Mouse (Mus musculus) limb, embryonic 14.5 days (tissue): ENCODE measurements around the gene Oxt. TPM values are rescaled to one million over a fixed set of nuclear protein-coding genes. Genes with fewer than 3 reads are reported as not detected.

Experiments
- ATAC-seq: fragments of 200-750 bp; cut with Nextera tagmentation; 2 replicates; pipeline ENCODE4 v1.8.0; 2017; ENCODE audit warnings: low read depth, moderate number of reproducible peaks, moderate TSS enrichment; ENCODE audit not compliant: low FRiP score
- DNase-seq: peaks from one replicate; pipeline ENCODE4 v3.0.0-alpha.2; 2015; ENCODE audit warnings: low spot score
- H3K27ac ChIP-seq: fragments of 300-500 bp; sonication (generic); replicated peaks from 2 replicates; pipeline ENCODE4 v1.5.1; 2014; ENCODE audit warnings: low read depth, mild to moderate bottlenecking, low read length, moderate library complexity, mixed read lengths
- H3K27me3 ChIP-seq: fragments of 300-500 bp; sonication (generic); 2 replicates; pipeline ENCODE4 v1.6.1; 2014; ENCODE audit warnings: low read length, mixed read lengths; ENCODE audit not compliant: control insufficient read depth, insufficient read depth
- H3K36me3 ChIP-seq: fragments of 300-500 bp; sonication (generic); 2 replicates; pipeline ENCODE4 v1.6.1; 2014; ENCODE audit warnings: mild to moderate bottlenecking, low read length, moderate library complexity, mixed read lengths; ENCODE audit not compliant: control insufficient read depth, insufficient read depth
- H3K4me1 ChIP-seq: fragments of 300-500 bp; sonication (generic); 2 replicates; pipeline ENCODE4 v1.6.1; 2014; ENCODE audit warnings: antibody characterized with exemption, low read length, mixed read lengths; ENCODE audit not compliant: control insufficient read depth, insufficient read depth
- H3K4me2 ChIP-seq: fragments of 300-500 bp; sonication (generic); replicated peaks from 2 replicates; pipeline ENCODE4 v1.6.1; 2014; ENCODE audit warnings: low read depth, mild to moderate bottlenecking, low read length, moderate library complexity; ENCODE audit not compliant: severe bottlenecking
- H3K4me3 ChIP-seq: fragments of 300-500 bp; sonication (generic); replicated peaks from 2 replicates; pipeline ENCODE4 v1.5.1; 2014; ENCODE audit warnings: low read length
- H3K9ac ChIP-seq: fragments of 300-500 bp; sonication (generic); 2 replicates; pipeline ENCODE4 v1.6.1; 2014; ENCODE audit warnings: mild to moderate bottlenecking, low read depth, low read length, moderate library complexity; ENCODE audit not compliant: severe bottlenecking
- H3K9me3 ChIP-seq: fragments of 300-500 bp; sonication (generic); 2 replicates; pipeline ENCODE4 v1.6.1; 2016; ENCODE audit warnings: low read length; ENCODE audit not compliant: control insufficient read depth
- POLR2A ChIP-seq: fragments of 200-500 bp; IDR thresholded peaks from 2 replicates; pipeline ENCODE4 v1.8.0; 2012; ENCODE audit warnings: inconsistent platforms, mild to moderate bottlenecking, moderate library complexity, borderline replicate concordance; ENCODE audit not compliant: insufficient read depth, insufficient read length; ENCODE audit errors: extremely low read depth
- WGBS: fragments of 180-500 bp; shearing (Covaris S2); extraction: QIAGEN DNeasy Blood & Tissue Kit; methylation state at CpG from one replicate; pipeline ENCODE4 v1.1.7; 2014; 5-methylcytosine and 5-hydroxymethylcytosine counted together
- polyA plus RNA-seq, 2 experiments: library from polyadenylated mRNA; depleted of rRNA in 1 of 2; stranded (reverse) in 1 of 2; unstranded in 1 of 2; fragments of >200 nt; fragmentation: Nextera tagmentation in 1 of 2; extraction: Ambion mirVana in 1 of 2; gene quantifications; 2 replicates each; pipeline versions ENCODE4 v1.2.1 to v1.2.3; 2012 to 2014

The Oxt gene
- polyA plus RNA-seq, 2 experiments, result 0.19 TPM; not detected in 1

DNA sequence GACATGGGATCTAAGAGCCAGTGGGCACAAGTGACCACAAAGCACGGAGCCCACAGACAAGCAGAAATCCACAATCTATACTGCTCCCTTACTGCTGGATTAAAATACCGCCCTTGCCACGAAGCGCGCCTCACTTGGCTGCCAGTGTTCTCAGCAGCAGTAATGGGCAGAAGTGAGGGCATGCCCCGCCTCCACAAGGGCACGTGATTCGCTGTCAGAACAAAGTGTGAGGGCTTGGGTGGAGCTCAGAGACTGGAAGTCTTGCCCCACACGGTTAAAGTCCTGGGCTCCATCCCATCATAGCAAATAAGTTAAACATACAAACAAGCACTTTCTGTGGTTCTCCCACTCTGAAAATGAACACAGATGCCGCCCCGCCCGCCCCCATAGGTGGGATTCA is 1.7 kb downstream of the Oxt start:
- TF ChIP-seq POLR2A, result no peak
- no peak overlapping the region for H3K9ac ChIP-seq
- H3K36me3 ChIP-seq, result no peaks in the 10 kb centered on the region
- ATAC-seq (no peak), DNase-seq (no peak)
- no peaks in the 10 kb centered on the region for H3K9me3 ChIP-seq
- H3K4me2 ChIP-seq, result peak overlapping the region; percentile 19; the same call in 1 of the 2 replicates
- H3K27me3 ChIP-seq, result peaks cover 76% of the 10 kb centered on the region
- WGBS, result 6% methylated on average over 12 of the region's 12 CpGs
- no peak overlapping the region for H3K27ac ChIP-seq
- H3K4me3 ChIP-seq, result 0 out of 2 replicates have a peak overlapping the region, but pooled peaks have one; percentile 1
- H3K4me1 ChIP-seq, result peaks cover 6% of the 10 kb centered on the region; the same call in 1 of the 2 replicates

DNA sequence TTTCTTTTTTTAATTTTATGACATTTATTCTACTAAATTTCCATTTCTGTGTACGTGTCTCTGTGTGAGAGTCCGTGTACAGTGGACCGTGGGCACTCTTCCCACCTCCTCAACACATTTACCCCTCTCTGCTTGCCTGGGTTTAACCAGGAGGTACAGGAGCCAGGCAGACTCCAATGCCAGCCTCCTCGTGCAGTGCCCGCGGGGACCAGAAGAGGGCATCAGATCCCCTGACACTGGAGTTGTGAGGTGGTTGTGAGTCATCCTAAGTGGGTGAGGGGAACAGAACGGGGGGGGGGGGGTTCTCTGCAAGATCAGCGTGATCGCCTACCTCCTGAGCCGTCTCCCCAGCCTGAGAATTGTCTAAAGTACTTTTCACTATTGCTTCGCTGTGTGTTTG is 2.2 kb downstream of the Oxt start:
- Histone ChIP-seq H3K27ac (no peak overlapping the region), H3K4me1 (peaks cover 6% of the 10 kb centered on the region; the same call in 1 of the 2 replicates), H3K9me3 (no peaks in the 10 kb centered on the region), H3K4me2 (no peak overlapping the region), H3K27me3 (peaks cover 79% of the 10 kb centered on the region), H3K36me3 (no peaks in the 10 kb centered on the region), H3K4me3 (no peak overlapping the region), H3K9ac (no peak overlapping the region)
- TF ChIP-seq POLR2A, result no peak
- no peak for DNase-seq
- no peak for ATAC-seq
- 10% methylated on average over 11 of the region's 11 CpGs for WGBS

DNA sequence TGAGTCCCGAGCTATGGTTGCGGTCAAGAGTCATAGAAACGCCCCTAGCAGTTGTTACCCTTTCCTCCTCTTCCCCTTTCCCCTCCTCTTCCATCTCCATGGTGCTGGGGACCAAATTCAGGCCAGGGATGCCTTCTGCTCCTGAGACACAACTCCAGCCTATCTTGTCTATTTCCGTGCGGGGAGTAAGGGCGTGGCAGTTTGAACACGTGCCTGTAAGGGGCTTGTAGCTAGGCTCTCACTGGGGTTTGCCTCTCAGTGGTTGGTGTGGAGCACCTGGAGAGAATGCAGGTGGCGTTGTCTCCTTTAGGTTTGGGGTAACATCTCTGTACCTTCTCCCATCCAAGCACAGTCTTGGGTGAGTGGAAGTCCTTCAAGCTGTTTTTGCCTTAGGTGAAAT is 3.8 kb downstream of the Oxt start:
- DNase-seq (no peak), ATAC-seq (no peak)
- Histone ChIP-seq H3K27ac (no peak overlapping the region), H3K36me3 (no peaks in the 10 kb centered on the region), H3K9ac (no peak overlapping the region), H3K27me3 (peaks cover 77% of the 10 kb centered on the region), H3K4me3 (peak overlapping the region; percentile 37), H3K9me3 (no peaks in the 10 kb centered on the region), H3K4me1 (peaks cover 6% of the 10 kb centered on the region; the same call in 1 of the 2 replicates), H3K4me2 (no peak overlapping the region)
- WGBS, result 7% methylated on average over 8 of the region's 8 CpGs
- TF ChIP-seq POLR2A, result no peak

DNA sequence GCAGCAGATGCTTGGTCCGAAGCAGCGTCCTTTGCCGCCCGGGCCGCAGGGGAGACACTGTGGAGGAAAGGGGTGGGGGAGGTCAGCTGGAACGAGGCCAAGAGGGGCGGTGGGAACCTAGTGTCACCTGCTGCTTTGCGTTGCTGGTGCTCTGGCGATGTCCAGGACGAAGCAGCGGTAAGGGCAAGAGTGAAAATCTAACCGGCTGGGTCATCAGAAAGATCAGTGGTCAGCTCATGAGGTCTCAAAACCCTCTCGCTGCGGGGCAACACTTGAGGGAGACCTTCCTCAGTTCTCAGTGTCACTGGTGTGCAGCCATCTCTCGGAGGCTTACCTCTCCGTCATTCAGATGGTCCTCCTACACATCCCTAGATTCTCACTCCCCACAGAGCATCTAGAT is 5.2 kb downstream of the Oxt start:
- no peak for TF ChIP-seq POLR2A
- H3K36me3 ChIP-seq, result no peaks in the 10 kb centered on the region
- 4% methylated on average over 16 of the region's 16 CpGs for WGBS
- H3K9me3 ChIP-seq, result no peaks in the 10 kb centered on the region
- peaks cover 6% of the 10 kb centered on the region; the same call in 1 of the 2 replicates for H3K4me1 ChIP-seq
- peak overlapping the region; percentile 57 for H3K4me2 ChIP-seq
- peaks cover 67% of the 10 kb centered on the region for H3K27me3 ChIP-seq
- DNase-seq (no peak), ATAC-seq (no peak)
- peak overlapping the region; percentile 40; the same call in 1 of the 2 replicates for H3K9ac ChIP-seq
- H3K4me3 ChIP-seq, result peak overlapping the region; percentile 37
- H3K27ac ChIP-seq, result no peak overlapping the region

DNA sequence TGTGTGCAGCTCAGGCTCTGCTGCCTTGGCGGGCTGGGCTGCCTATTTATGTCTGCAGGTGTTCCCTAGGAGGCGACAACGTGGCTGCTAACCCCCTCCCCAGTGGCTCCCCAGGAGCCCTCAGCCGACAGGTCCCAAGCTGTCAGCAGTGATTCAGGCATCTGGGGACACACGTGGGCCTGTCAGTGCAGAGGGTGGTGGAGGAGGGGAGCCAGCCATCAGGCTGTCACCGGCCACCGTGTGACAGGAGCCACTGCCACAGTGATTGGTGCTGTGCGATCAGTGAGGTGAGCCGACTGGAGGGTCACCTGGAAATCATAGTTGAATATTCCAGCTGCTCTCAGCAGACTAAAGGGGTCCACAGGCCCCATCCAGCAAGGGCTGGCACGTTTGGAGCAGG is 6.6 kb downstream of the Oxt start, which contains the start of gene Avp:
Gene Avp (minus strand): TSS at position 3 of the 400 bp plus-strand sequence.
- DNase-seq (no peak), ATAC-seq (no peak)
- 34% methylated on average over 10 of the region's 10 CpGs for WGBS
- Histone ChIP-seq H3K9me3 (no peaks in the 10 kb centered on the region), H3K36me3 (no peaks in the 10 kb centered on the region), H3K4me1 (peaks cover 6% of the 10 kb centered on the region; the same call in 1 of the 2 replicates), H3K4me3 (no peak within 1 kb of the TSS), H3K9ac (no peak within 1 kb of the TSS), H3K27ac (no peak within 1 kb of the TSS), H3K27me3 (peaks cover 54% of the 10 kb centered on the region), H3K4me2 (0 out of 2 replicates have a peak within 1 kb of the TSS, but pooled peaks have one; percentile 57)
- TF ChIP-seq POLR2A, result no peak

DNA sequence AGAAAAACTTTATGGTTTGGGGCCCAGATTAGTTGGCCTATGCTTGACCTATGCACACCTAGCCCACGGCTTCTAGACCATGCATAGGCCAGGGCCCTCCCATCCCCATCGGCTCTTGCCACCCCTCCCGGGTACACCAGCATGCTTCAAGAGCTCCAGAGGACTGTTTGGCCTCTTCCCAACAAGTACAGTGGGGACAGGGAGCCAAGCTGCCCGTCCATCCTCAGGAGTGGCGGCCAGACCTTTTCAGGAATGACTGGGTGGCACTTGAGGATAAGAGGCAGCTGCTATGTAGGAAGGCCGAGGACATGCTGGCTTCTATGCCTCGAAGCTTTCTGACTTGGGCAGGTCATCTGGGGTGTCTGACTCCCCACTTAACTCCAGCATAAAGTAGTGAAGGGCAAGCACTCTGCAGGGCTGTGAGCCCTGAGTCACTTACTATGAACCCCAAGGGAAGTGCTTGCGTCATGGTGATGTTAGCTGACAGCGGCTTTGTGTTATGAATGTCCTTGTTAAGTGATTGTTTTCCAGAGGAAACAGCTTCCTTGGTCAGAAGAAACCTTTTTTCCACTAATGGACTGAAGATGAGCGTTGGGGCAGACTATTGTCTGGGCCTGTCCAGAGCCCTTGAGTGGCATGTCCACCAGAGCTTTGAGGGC is 8.1 kb downstream of the Oxt start:
- TF ChIP-seq POLR2A, result no peak
- WGBS, result 81% methylated on average over 10 of the region's 10 CpGs
- ATAC-seq, result no peak

More for the DNA sequence above, 8.1 kb downstream of the Oxt start:
- no peaks in the 10 kb centered on the region for H3K36me3 ChIP-seq
- H3K9me3 ChIP-seq, result no peaks in the 10 kb centered on the region
- H3K27ac ChIP-seq, result no peak overlapping the region
- H3K9ac ChIP-seq, result no peak overlapping the region
- H3K4me1 ChIP-seq, result peaks cover 6% of the 10 kb centered on the region; the same call in 1 of the 2 replicates
- no peak overlapping the region for H3K4me2 ChIP-seq
- DNase-seq, result no peak
- no peak overlapping the region for H3K4me3 ChIP-seq
- peaks cover 39% of the 10 kb centered on the region for H3K27me3 ChIP-seq
